Comparison of ENCODE assay signal across 8 mouse cellular contexts in the genomic region with DNA sequence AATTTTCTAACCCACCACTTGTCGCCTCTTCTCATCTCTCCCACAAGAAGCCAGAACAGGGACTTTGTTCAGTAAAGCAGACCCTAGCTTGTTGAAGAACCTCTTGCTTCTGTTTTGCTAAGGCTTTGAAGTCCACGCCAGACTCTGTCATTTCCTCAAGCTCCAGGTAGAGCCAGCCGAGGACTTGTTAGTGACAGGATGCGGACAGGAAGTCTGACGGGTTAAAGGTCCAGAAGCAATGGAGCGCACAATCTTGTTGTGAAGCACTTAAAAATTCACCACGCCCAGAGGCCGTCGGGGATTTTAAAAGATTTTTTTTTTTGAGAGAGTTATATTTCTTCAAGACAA. TPM values are rescaled to one million over a fixed set of nuclear protein-coding genes. Genes with fewer than 3 reads are reported as not detected.
DNase-seq lines count a peak whose midpoint lies in the region; ATAC-seq lines count a peak whose summit lies in the region.

No protein-coding gene starts in this region.

- H3K27ac ChIP-seq in midbrain, embryonic 13.5 days: peak overlapping the region; percentile 99

- H3K36me3 ChIP-seq in midbrain, embryonic 13.5 days: no peaks in the 10 kb centered on the region

- H3K4me3 ChIP-seq in midbrain, embryonic 13.5 days (replicated peaks): peak overlapping the region; percentile 96

- intact Hi-C loops in heart, postnatal 10 days (cut with DNase I): no loop called here

- H3K4me1 ChIP-seq in midbrain, embryonic 13.5 days (replicated peaks): peaks cover 67% of the 10 kb centered on the region

- H3K9ac ChIP-seq in midbrain, embryonic 13.5 days (replicated peaks): peak overlapping the region; percentile 92

- H3K4me2 ChIP-seq in midbrain, embryonic 13.5 days (replicated peaks): peak overlapping the region; percentile 90

- ATAC-seq in midbrain, embryonic 13.5 days: no peak
- ATAC-seq in megakaryocyte-erythroid progenitor cell, adult 5-6 weeks (replicated peaks; ENCODE audit: low FRiP score, low TSS enrichment, poor library complexity, severe bottlenecking): no peak

- DNase-seq in adrenal gland, postnatal 10 days: peak; percentile 58
- no peak for DNase-seq in adrenal gland, adult 18-20 months (ENCODE audit: low spot score in 2 of 2)
- peak; percentile 59 for DNase-seq in embryo, embryonic 10.5 days (ENCODE audit: low spot score)
- peak; percentile 61 to 69 for DNase-seq in heart, postnatal 10 days
- peak; percentile 75 to 84 for DNase-seq in kidney, postnatal 36 days
- DNase-seq in layer of hippocampus, adult 11-12 months (ENCODE audit: low spot score): no peak

- H3K9me3 ChIP-seq in midbrain, embryonic 13.5 days: no peaks in the 10 kb centered on the region

- peaks cover 25% of the 10 kb centered on the region for H3K27me3 ChIP-seq in midbrain, embryonic 13.5 days

- WGBS in midbrain, embryonic 13.5 days: 14% methylated on average over 9 of the region's 9 CpGs

RNA-seq across cellular contexts. Expression of a gene that starts 0.8 kb away (rescaled TPM):
- 10 to 100 TPM; 85.7 to 86.6 TPM for total RNA-seq in adrenal gland, postnatal 10 days (2021)
- 10 to 100 TPM; 83.3 to 90.7 TPM for total RNA-seq in adrenal gland, adult 18-20 months (2021)
- 100 to 1,000 TPM; 121 to 133 TPM for total RNA-seq in heart, postnatal 10 days (2021)
- 15.1 and 16.9 TPM in 2 replicates for polyA plus RNA-seq in midbrain, embryonic 13.5 days (2015; fragmentation: Nextera tagmentation; extraction: Ambion mirVana)
- total RNA-seq in megakaryocyte-erythroid progenitor cell, adult 5-6 weeks (2014; fragmentation: Nextera tagmentation): 91.9 and 97.4 TPM in 2 replicates
- total RNA-seq in megakaryocyte-erythroid progenitor cell, adult 5-6 weeks (2017): 19.7 and 50.5 TPM in 2 replicates

RNA-seq across cellular contexts. Expression of a gene that starts 59.6 kb away (rescaled TPM):
- total RNA-seq in adrenal gland, postnatal 10 days (2021): 10 to 100 TPM in 1 of 2 experiments, 1 to 10 TPM in 1; 6.9 to 11.5 TPM
- total RNA-seq in adrenal gland, adult 18-20 months (2021): under 1 TPM; 0.64 to 0.80 TPM
- total RNA-seq in heart, postnatal 10 days (2021): 10 to 100 TPM; 15.6 to 19.3 TPM
- 6.2 and 6.6 TPM in 2 replicates for polyA plus RNA-seq in midbrain, embryonic 13.5 days (2015; fragmentation: Nextera tagmentation; extraction: Ambion mirVana)
- total RNA-seq in megakaryocyte-erythroid progenitor cell, adult 5-6 weeks (2014; fragmentation: Nextera tagmentation): 9.7 and 16.0 TPM in 2 replicates
- 6.6 and 15.2 TPM in 2 replicates for total RNA-seq in megakaryocyte-erythroid progenitor cell, adult 5-6 weeks (2017)

Comparison
In these comparisons a context has a peak if more than half of its experiments do, and no peak if none do; other contexts are left out.
1. DNase-seq: peak in adrenal gland, postnatal 10 days (single experiment), embryo, embryonic 10.5 days (single experiment), heart, postnatal 10 days (2 of 2) and kidney, postnatal 36 days (2 of 2); none in adrenal gland, adult 18-20 months (0 of 2) and layer of hippocampus, adult 11-12 months (single experiment).
2. RNA of a gene that starts 59.6 kb away (total RNA-seq): 15.6 to 19.3 TPM in heart, postnatal 10 days, 6.6 to 16.0 TPM in megakaryocyte-erythroid progenitor cell, adult 5-6 weeks and 6.9 to 11.5 TPM in adrenal gland, postnatal 10 days; 0.64 to 0.80 TPM in adrenal gland, adult 18-20 months; every median in the first group is over 4 times any median in the second.